Mouse (Mus musculus) ES-Bruce4 (cell line): ENCODE measurements around the gene Grm4. TPM values are rescaled to one million over a fixed set of nuclear protein-coding genes. Genes with fewer than 3 reads are reported as not detected.

Source experiments
- H3K27ac ChIP-seq: 2 replicates; pipeline ENCODE4 v1.5.1; 2012; ENCODE audit warnings: low read length, inconsistent platforms; ENCODE audit not compliant: insufficient read depth
- H3K27me3 ChIP-seq: 2 replicates; pipeline ENCODE4 v1.6.1; 2012; ENCODE audit warnings: mild to moderate bottlenecking, low read length, inconsistent platforms; ENCODE audit not compliant: control insufficient read depth, poor library complexity, insufficient read depth, severe bottlenecking
- H3K36me3 ChIP-seq: 2 replicates; pipeline ENCODE4 v1.6.1; 2012; ENCODE audit warnings: inconsistent platforms, mild to moderate bottlenecking, low read length, moderate library complexity; ENCODE audit not compliant: control insufficient read depth, poor library complexity, insufficient read depth, severe bottlenecking
- H3K4me1 ChIP-seq: one replicate; pipeline ENCODE4 v1.8.1; 2011; ENCODE audit warnings: low read length; ENCODE audit not compliant: control insufficient read depth, insufficient read depth
- H3K4me3 ChIP-seq: 2 replicates; pipeline ENCODE4 v1.5.1; 2011; ENCODE audit warnings: low read depth, mild to moderate bottlenecking, low read length
- H3K9ac ChIP-seq: 2 replicates; pipeline ENCODE4 v1.6.1; 2012; ENCODE audit warnings: low read depth, mild to moderate bottlenecking, inconsistent platforms; ENCODE audit not compliant: poor library complexity, severe bottlenecking
- H3K9me3 ChIP-seq: replicated peaks from 2 replicates; pipeline ENCODE4 v1.6.1; 2012; ENCODE audit warnings: mild to moderate bottlenecking, low read length, inconsistent platforms; ENCODE audit not compliant: control insufficient read depth, poor library complexity, insufficient read depth, severe bottlenecking
- CTCF ChIP-seq: IDR thresholded peaks from one replicate; pipeline ENCODE4 v1.8.1; 2011; ENCODE audit warnings: low read depth, low read length
- EP300 ChIP-seq: IDR thresholded peaks from 2 replicates; pipeline ENCODE4 v1.6.1; 2011; ENCODE audit warnings: low read depth, low read length; ENCODE audit not compliant: insufficient read depth
- POLR2A ChIP-seq: IDR thresholded peaks from one replicate; pipeline ENCODE4 v1.8.1; 2011; ENCODE audit warnings: low read length; ENCODE audit not compliant: insufficient read depth
- polyA plus RNA-seq: library from polyadenylated mRNA; stranded (reverse); fragments of >200 nt; gene quantifications from 2 replicates; pipeline ENCODE4 v1.2.4, GENCODE M21; 2011; ENCODE audit warnings: low read depth; ENCODE audit not compliant: missing spikeins, insufficient read depth, insufficient read length

Grm4 gene
- polyA plus RNA-seq, 1 experiment: 0.63 TPM

DNA sequence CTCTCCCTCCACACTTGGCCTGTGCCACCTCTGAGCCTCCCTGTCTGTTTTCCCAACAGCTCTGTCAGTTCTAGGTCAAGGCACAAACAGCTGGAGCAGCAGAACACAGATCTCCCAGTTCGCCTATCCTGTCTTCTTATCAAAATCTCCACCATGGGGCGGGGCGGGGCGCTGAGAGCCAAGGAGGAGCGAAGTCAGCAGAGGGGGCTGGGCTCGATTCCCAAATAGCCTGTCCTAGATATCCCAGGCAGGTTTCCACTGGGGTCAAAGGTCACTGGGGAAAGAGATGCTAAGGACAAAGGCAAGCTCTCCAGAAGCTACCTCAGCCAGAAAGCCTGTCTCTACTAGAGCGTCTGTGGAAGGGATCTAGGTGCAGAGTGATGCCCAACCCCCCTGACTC, 79.4 kb downstream of the Grm4 start:
- no peak overlapping the region for H3K4me3 ChIP-seq
- H3K36me3 ChIP-seq: no peaks in the 10 kb centered on the region
- H3K27ac ChIP-seq: no peak overlapping the region
- H3K27me3 ChIP-seq: no peaks in the 10 kb centered on the region
- H3K4me1 ChIP-seq: no peaks in the 10 kb centered on the region
- TF ChIP-seq EP300 (no peak), CTCF (no peak), POLR2A (no peak)
- no peak overlapping the region for H3K9ac ChIP-seq
- H3K9me3 ChIP-seq: no peaks in the 10 kb centered on the region

DNA sequence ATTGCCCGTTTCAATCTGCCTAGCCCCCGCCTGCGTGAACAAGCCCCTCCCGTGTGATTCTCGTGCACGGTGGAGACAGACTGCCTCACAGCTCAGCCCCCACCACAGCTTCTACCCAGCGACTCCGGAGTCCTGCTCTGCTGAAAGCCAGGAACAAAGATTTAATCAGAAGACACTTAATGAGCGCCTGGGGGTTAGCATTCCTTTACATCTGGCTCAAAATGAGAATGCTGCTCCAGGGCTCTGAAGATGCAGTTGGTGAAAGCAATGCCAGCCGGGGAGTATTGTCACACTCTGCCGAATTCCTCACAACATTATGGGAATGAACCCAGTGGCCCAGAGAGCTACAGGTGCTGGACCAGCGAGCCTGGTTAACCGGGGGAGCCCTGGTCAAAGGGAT, 85.4 kb downstream of the Grm4 start:
- TF ChIP-seq POLR2A: no peak
- no peaks in the 10 kb centered on the region for H3K36me3 ChIP-seq
- no peak overlapping the region for H3K9ac ChIP-seq
- no peaks in the 10 kb centered on the region for H3K9me3 ChIP-seq
- H3K27ac ChIP-seq: no peak overlapping the region
- no peaks in the 10 kb centered on the region for H3K4me1 ChIP-seq
- no peak overlapping the region for H3K4me3 ChIP-seq
- H3K27me3 ChIP-seq: no peaks in the 10 kb centered on the region

DNA sequence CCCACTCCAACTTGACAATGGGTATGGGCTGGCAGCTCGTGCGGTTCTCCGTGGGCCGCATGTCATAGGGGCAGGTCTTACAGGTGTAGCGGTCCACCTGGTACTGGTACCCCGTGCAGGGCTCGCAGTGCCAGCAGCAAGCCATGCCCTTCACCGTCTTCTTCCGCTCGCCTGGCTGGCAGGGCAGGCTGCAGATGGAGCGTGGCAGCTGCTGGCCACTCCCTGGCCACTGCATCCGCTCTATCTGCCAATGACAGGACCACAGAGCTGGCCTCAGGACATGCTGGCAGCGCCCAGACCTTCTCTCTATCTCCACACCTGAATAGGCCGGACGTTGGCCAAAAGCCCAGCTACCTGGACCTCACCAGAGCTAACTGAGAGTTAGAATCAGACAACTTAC, 86.0 kb downstream of the Grm4 start:
- H3K27ac ChIP-seq: no peak overlapping the region
- no peaks in the 10 kb centered on the region for H3K4me1 ChIP-seq

DNA sequence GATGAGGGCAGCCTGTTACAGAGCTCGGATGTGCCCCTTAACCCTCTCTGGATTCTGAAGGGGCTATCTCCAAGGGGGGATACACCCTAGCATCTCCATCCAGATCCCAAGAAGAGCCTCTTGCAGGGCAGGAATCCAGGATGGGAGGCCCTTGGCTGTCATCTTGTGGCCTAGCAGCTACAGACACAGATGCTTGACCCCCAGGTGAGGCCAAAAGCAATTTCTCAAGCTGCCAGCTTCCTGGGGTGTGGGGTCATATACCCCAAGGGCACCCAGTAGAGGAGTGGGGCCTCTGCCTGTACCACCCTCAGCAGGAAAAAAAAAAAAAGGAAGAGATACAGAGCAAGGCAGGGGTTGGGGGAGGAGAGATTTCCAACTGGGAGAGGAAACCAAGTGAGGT, 87.1 kb downstream of the Grm4 start:
- Histone ChIP-seq H3K9me3 (no peaks in the 10 kb centered on the region), H3K4me1 (no peaks in the 10 kb centered on the region), H3K36me3 (no peaks in the 10 kb centered on the region), H3K27ac (no peak overlapping the region), H3K9ac (no peak overlapping the region), H3K27me3 (no peaks in the 10 kb centered on the region), H3K4me3 (no peak overlapping the region)
- no peak for TF ChIP-seq POLR2A
- no peak for TF ChIP-seq CTCF
- TF ChIP-seq EP300: no peak

More for the DNA sequence above, 86.0 kb downstream of the Grm4 start:
- Histone ChIP-seq H3K9ac (no peak overlapping the region), H3K9me3 (no peaks in the 10 kb centered on the region), H3K4me3 (no peak overlapping the region), H3K36me3 (no peaks in the 10 kb centered on the region), H3K27me3 (no peaks in the 10 kb centered on the region)
- TF ChIP-seq EP300 (no peak), CTCF (no peak), POLR2A (no peak)

DNA sequence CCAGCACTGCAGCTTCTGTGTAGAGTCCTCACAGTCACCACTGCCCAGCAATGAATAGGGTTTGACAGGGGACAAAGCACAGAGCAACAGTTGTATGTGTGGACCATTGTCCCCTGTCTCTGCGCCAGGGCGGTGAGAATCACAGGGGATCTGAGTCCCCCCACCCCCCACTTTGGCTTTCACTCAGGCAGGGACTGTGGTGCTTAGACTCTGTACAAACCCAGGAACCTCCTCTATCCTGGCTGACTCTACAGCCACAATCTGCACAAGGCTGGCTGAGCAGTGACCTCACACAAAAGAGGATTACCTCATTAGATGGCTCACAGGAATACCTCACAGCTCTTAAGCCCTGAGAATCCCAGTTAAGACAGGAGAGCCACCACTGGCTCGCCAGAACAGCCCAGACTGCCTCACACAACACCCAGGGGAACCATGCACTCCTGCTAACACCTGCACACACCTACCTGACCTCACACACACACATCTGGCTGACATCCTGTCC, 88.0 kb downstream of the Grm4 start:
- peaks cover 5% of the 10 kb centered on the region for H3K9me3 ChIP-seq
- no peak overlapping the region for H3K4me3 ChIP-seq
- no peaks in the 10 kb centered on the region for H3K27me3 ChIP-seq
- H3K9ac ChIP-seq: no peak overlapping the region
- no peak overlapping the region for H3K27ac ChIP-seq
- no peaks in the 10 kb centered on the region for H3K4me1 ChIP-seq
- TF ChIP-seq POLR2A (no peak), CTCF (no peak), EP300 (no peak)
- no peaks in the 10 kb centered on the region for H3K36me3 ChIP-seq

DNA sequence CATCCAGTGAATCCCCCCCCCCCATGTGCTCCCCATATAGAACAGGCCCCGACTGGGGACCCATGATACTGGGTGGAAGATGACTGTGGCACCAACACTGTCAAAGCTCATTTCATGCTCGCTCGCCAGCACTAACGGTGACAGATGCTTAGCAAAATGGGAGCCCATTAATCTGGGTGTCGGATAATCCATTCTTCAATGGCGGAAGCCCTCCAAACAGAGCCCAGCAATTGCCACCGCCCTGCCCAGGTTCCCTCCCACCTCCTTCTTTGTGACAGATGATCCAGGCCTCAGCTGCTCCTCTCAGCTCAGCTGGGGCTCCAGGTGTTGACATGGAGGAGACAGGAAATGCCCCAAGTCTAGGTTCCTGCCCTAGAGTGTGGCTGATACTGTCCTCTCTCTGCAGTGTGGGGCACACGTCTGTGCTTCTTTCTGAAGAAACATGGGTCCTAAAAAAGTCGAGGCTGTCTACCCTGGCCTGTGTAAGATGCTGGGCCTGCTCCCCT, 89.0 kb downstream of the Grm4 start:
- H3K9me3 ChIP-seq: peaks cover 7% of the 10 kb centered on the region
- H3K36me3 ChIP-seq: no peaks in the 10 kb centered on the region
- no peak overlapping the region for H3K27ac ChIP-seq
- no peaks in the 10 kb centered on the region for H3K4me1 ChIP-seq
- no peaks in the 10 kb centered on the region for H3K27me3 ChIP-seq
- no peak overlapping the region for H3K9ac ChIP-seq
- TF ChIP-seq POLR2A (no peak), EP300 (no peak), CTCF (no peak)
- no peak overlapping the region for H3K4me3 ChIP-seq
